Mouse (Mus musculus) hindbrain, embryonic 10.5 days (tissue): ENCODE measurements around the gene Apoc1. TPM values are rescaled to one million over a fixed set of nuclear protein-coding genes. Genes with fewer than 3 reads are reported as not detected.

Experiments
- DNase-seq: peaks from one replicate; pipeline ENCODE4 v3.0.0-alpha.2; 2017; ENCODE audit warnings: low spot score
- H3K27ac ChIP-seq: fragments of 300-500 bp; sonication (generic); 2 replicates; pipeline ENCODE4 v1.5.1; 2016; ENCODE audit warnings: mild to moderate bottlenecking, moderate library complexity
- H3K27me3 ChIP-seq: fragments of 300-500 bp; sonication (generic); 2 replicates; pipeline ENCODE4 v1.6.1; 2016; ENCODE audit warnings: mild to moderate bottlenecking; ENCODE audit not compliant: poor library complexity, insufficient read depth, severe bottlenecking
- H3K36me3 ChIP-seq: fragments of 300-500 bp; sonication (generic); 2 replicates; pipeline ENCODE4 v1.6.1; 2016; ENCODE audit warnings: mild to moderate bottlenecking, moderate library complexity
- H3K4me1 ChIP-seq: fragments of 300-500 bp; sonication (generic); replicated peaks from 2 replicates; pipeline ENCODE4 v1.6.1; 2016; ENCODE audit warnings: mild to moderate bottlenecking
- H3K4me3 ChIP-seq: fragments of 300-500 bp; sonication (generic); 2 replicates; pipeline ENCODE4 v1.5.1; 2016; ENCODE audit warnings: mild to moderate bottlenecking, moderate library complexity
- H3K9me3 ChIP-seq: fragments of 300-500 bp; sonication (generic); 2 replicates; pipeline ENCODE4 v1.6.1; 2016; ENCODE audit warnings: mild to moderate bottlenecking, moderate library complexity
- WGBS: fragments of 180-500 bp; shearing (Covaris S2); methylation state at CpG from one replicate; pipeline ENCODE4 v1.1.7; 2016; 5-methylcytosine and 5-hydroxymethylcytosine counted together
- polyA plus RNA-seq: library from polyadenylated mRNA; unstranded; fragments of >200 nt; fragmentation: Nextera tagmentation; extraction: Ambion mirVana; gene quantifications from 2 replicates; pipeline ENCODE4 v1.2.1, GENCODE M21; 2016

Apoc1 gene
- polyA plus RNA-seq, 1 experiment from 2014 or later, result 2.2 TPM

- Histone ChIP-seq H3K4me1 (peaks cover 23% of the 10 kb centered on the region), H3K36me3 (peaks cover 65% of the 10 kb centered on the region), H3K27me3 (no peaks in the 10 kb centered on the region), H3K27ac (peak overlapping the region; percentile 87), H3K9me3 (peaks cover 15% of the 10 kb centered on the region), H3K4me3 (peak overlapping the region; percentile 100)
- WGBS, result 87% methylated on average over 2 of the region's 2 CpGs
- DNase-seq, result no peak
Observed at GRCm38 (mm10) chr7:19716822-19717221, 24.4 kb upstream of the Apoc1 start.

- Histone ChIP-seq H3K27me3 (no peaks in the 10 kb centered on the region), H3K36me3 (peaks cover 65% of the 10 kb centered on the region), H3K4me1 (peaks cover 23% of the 10 kb centered on the region), H3K27ac (peak overlapping the region; percentile 87), H3K9me3 (peaks cover 9% of the 10 kb centered on the region), H3K4me3 (peak overlapping the region; percentile 100)
- WGBS, result 7% methylated on average over 18 of the region's 18 CpGs
- no peak for DNase-seq
Observed at GRCm38 (mm10) chr7:19716055-19716682, 23.7 kb upstream of the Apoc1 start.

- H3K36me3 ChIP-seq, result peaks cover 65% of the 10 kb centered on the region
- H3K4me1 ChIP-seq, result peaks cover 23% of the 10 kb centered on the region
- H3K9me3 ChIP-seq, result peaks cover 1% of the 10 kb centered on the region; the same call in 1 of the 2 replicates
- under 1% methylated on average over 59 of the region's 59 CpGs for WGBS
- H3K27ac ChIP-seq, result peak within 1 kb of the TSS; percentile 90
- no peaks in the 10 kb centered on the region for H3K27me3 ChIP-seq
- peak; percentile 99 for DNase-seq
- peak within 1 kb of the TSS; percentile 100 for H3K4me3 ChIP-seq
Observed at GRCm38 (mm10) chr7:19715239-19716054, 23.0 kb upstream of the Apoc1 start, which contains the start of gene Tomm40. TSS of gene Tomm40 (minus strand) at chr7:19715438.

- H3K4me3 ChIP-seq, result peak overlapping the region; percentile 100
- DNase-seq, result no peak
- no peaks in the 10 kb centered on the region for H3K9me3 ChIP-seq
- H3K27ac ChIP-seq, result peak overlapping the region; percentile 90
- peaks cover 65% of the 10 kb centered on the region for H3K36me3 ChIP-seq
- WGBS, result under 1% methylated on average over 39 of the region's 39 CpGs
- H3K27me3 ChIP-seq, result no peaks in the 10 kb centered on the region
- peaks cover 23% of the 10 kb centered on the region for H3K4me1 ChIP-seq
Observed at GRCm38 (mm10) chr7:19714836-19715235, 22.4 kb upstream of the Apoc1 start.

- no peak overlapping the region; the same call in 1 of the 2 replicates for H3K27ac ChIP-seq
- H3K9me3 ChIP-seq, result no peaks in the 10 kb centered on the region
- no peaks in the 10 kb centered on the region for H3K27me3 ChIP-seq
- DNase-seq, result no peak
- H3K4me3 ChIP-seq, result peak overlapping the region; percentile 100
- H3K4me1 ChIP-seq, result peaks cover 23% of the 10 kb centered on the region
- WGBS, result 89% methylated on average over 9 of the region's 9 CpGs
- peaks cover 65% of the 10 kb centered on the region for H3K36me3 ChIP-seq
Observed at GRCm38 (mm10) chr7:19713598-19713997, 21.1 kb upstream of the Apoc1 start.

GRCm38 (mm10) chr7:19713196-19713595 is 20.7 kb upstream of the Apoc1 start:
- H3K4me3 ChIP-seq, result peak overlapping the region; percentile 100; the same call in 1 of the 2 replicates

GRCm38 (mm10) chr7:19712414-19712813 is 20.0 kb upstream of the Apoc1 start:
- Histone ChIP-seq H3K27me3 (no peaks in the 10 kb centered on the region), H3K36me3 (peaks cover 67% of the 10 kb centered on the region), H3K27ac (no peak overlapping the region), H3K4me1 (peaks cover 23% of the 10 kb centered on the region), H3K9me3 (no peaks in the 10 kb centered on the region), H3K4me3 (no peak overlapping the region)
- DNase-seq, result no peak
- whole genome bisulfite sequencing, result 84% methylated on average over 4 of the region's 4 CpGs

More at GRCm38 (mm10) chr7:19713196-19713595, 20.7 kb upstream of the Apoc1 start:
- DNase-seq, result no peak
- 59% methylated on average over 4 of the region's 4 CpGs for WGBS
- peaks cover 65% of the 10 kb centered on the region for H3K36me3 ChIP-seq
- H3K9me3 ChIP-seq, result no peaks in the 10 kb centered on the region
- no peaks in the 10 kb centered on the region for H3K27me3 ChIP-seq
- peaks cover 23% of the 10 kb centered on the region for H3K4me1 ChIP-seq
- H3K27ac ChIP-seq, result no peak overlapping the region

- Histone ChIP-seq H3K4me1 (peaks cover 13% of the 10 kb centered on the region), H3K27ac (no peak overlapping the region), H3K4me3 (no peak overlapping the region), H3K9me3 (no peaks in the 10 kb centered on the region), H3K27me3 (no peaks in the 10 kb centered on the region), H3K36me3 (peaks cover 79% of the 10 kb centered on the region)
- 93% methylated on average over 10 of the region's 10 CpGs for WGBS
- no peak for DNase-seq
Observed at GRCm38 (mm10) chr7:19710650-19711049, 18.2 kb upstream of the Apoc1 start.

- H3K36me3 ChIP-seq, result peaks cover 88% of the 10 kb centered on the region
- H3K9me3 ChIP-seq, result no peaks in the 10 kb centered on the region
- no peak overlapping the region for H3K27ac ChIP-seq
- no peak for DNase-seq
- WGBS, result 94% methylated on average over 7 of the region's 7 CpGs
- H3K4me3 ChIP-seq, result no peak overlapping the region
- no peaks in the 10 kb centered on the region for H3K27me3 ChIP-seq
- peaks cover 17% of the 10 kb centered on the region for H3K4me1 ChIP-seq
Observed at GRCm38 (mm10) chr7:19705271-19705670, 12.8 kb upstream of the Apoc1 start.

GRCm38 (mm10) chr7:19704475-19704874 is 12.0 kb upstream of the Apoc1 start:
- no peak for DNase-seq
- H3K4me1 ChIP-seq, result peaks cover 23% of the 10 kb centered on the region
- H3K27me3 ChIP-seq, result no peaks in the 10 kb centered on the region
- H3K27ac ChIP-seq, result no peak overlapping the region
- no peak overlapping the region for H3K4me3 ChIP-seq
- no peaks in the 10 kb centered on the region for H3K9me3 ChIP-seq
- 87% methylated on average over 4 of the region's 4 CpGs for WGBS
- H3K36me3 ChIP-seq, result peaks cover 80% of the 10 kb centered on the region

- Histone ChIP-seq H3K9me3 (no peaks in the 10 kb centered on the region), H3K4me3 (no peak overlapping the region), H3K36me3 (peaks cover 65% of the 10 kb centered on the region), H3K27ac (no peak overlapping the region), H3K27me3 (no peaks in the 10 kb centered on the region), H3K4me1 (peaks cover 37% of the 10 kb centered on the region)
- DNase-seq, result no peak
- 89% methylated on average over 16 of the region's 16 CpGs for WGBS
Observed at GRCm38 (mm10) chr7:19702859-19703555, 10.5 kb upstream of the Apoc1 start.

- 27% methylated on average over 22 of the region's 22 CpGs for WGBS
- H3K9me3 ChIP-seq, result peaks cover 8% of the 10 kb centered on the region
- peak; percentile 71 for DNase-seq
- H3K27me3 ChIP-seq, result no peaks in the 10 kb centered on the region
- H3K36me3 ChIP-seq, result peaks cover 59% of the 10 kb centered on the region
- no peak overlapping the region for H3K4me3 ChIP-seq
- H3K27ac ChIP-seq, result 0 out of 2 replicates have a peak overlapping the region, but pooled peaks have one; percentile 37
- H3K4me1 ChIP-seq, result peaks cover 44% of the 10 kb centered on the region
Observed at GRCm38 (mm10) chr7:19701069-19701761, 8.8 kb upstream of the Apoc1 start.
